Mouse (Mus musculus) frontal cortex, postnatal 25 days (tissue): ENCODE data around the gene Thrsp.

Source experiments
- DNase-seq, 2 experiments: peaks; one replicate each; pipeline ENCODE4 v3.0.0; 2022; ENCODE audit warnings: low spot score in 2 of 2

The Thrsp gene

DNA sequence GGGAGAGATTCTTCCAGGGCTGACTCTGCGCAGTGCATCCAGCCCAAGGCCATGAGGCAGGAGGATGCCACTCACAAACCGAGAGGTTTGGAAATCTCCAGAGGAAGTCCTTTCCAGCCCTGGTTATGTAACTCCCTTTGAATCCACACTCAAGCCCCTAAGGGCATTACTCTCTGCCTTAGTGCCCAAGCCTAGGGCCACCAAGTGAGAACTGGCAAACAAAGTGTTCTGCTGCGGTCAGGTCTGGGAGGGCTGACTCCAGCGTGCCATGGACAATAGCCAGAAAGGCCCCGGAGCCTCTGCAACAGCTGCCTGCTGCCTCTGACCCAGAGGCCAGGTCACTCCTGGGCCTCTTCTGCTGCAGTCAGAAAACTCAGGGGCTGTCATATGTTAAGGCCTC, 1.2 kb upstream of the Thrsp start:
- no peak for DNase-seq

DNA sequence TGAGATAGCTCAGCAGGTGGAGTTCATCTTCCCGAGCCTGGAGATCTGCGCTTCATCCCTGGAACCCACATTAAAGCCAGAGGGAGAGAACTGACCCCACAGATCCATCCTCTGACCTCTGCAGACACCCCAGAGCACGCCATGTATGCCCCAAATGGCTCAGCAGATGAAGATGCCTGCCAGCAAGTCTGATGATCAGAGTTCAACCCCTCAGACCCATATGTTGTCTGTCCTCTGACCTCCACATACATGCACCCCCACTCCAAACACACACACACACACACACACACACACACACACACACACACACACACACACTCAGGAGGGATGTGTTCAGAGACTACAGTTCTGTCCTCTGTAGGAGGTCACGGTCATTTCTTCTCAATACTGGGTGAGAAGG, 1.1 kb downstream of the Thrsp start:
- no peak for DNase-seq

DNA sequence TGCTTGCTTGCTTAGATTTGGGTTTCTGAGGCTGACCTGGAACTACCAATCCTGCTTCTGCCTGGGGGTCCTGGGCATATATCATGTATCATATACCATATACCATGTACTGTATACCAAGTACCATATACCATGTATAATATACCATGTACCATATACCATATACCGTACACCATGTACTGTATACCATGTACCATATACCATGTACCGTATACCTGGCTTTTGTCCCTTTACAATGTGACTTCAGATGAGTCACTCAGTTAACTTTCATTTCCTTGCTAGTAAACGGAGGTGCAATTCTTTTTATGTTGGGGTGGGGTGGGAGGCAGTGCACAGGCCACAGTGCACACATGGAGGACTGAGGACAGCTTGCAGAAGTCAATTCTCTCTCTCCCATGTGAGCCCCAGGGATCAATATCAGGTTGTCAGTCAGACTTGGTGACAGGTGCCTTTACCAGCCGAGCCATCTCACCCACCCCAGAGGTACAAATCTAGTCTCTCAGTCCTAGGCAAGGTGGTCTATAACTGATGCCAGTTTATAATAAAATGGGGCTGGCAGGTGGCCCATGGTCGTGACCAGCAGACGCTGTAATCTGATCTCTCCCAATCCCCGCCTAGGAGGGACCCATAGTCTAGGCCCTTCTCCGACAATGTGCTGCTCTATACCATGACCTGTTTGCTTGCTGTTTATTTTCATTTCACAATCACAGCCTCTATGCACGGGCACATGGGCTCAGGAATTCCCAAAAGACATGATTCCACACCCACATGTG, 2.4 kb downstream of the Thrsp start:
- DNase-seq, result no peak

DNA sequence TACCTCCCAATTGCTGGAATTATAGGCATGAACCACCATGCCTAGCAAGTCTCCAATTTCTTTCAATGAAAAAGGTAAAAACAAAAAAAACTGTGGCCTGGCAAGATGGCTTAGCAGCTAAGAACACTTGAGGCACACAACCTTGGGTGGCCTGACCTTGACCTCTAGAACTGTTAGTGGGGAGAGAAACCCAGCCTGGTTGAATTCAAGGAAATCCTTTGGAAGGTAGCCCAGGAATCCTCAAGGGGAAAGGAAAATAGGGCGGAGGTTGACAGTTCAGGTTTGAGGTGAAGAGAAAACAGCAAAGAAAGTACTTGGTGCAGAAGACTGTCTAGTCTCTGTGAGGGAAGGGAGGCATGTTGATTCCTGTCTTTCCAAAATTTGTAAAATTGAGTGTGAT, 3.1 kb downstream of the Thrsp start:
- DNase-seq, result no peak

DNA sequence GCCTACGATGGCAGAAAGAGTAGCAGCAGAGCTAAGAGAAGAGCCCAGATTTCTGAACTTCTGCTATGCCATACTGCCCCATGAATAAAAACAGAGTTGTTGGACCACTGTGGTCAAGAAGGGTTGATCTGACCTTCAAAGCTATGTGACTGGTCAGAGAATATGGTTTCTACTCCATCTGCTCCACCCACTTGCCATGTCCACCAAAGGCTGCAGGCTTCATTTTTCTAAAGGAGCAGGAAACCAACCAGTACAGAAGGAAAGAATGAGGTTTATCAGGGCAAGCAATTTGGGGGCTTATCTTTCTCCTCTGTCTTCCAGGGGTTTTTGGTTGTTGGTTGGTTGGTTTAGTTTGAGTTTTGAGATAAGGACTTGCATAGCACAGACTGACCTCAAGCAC, 3.5 kb downstream of the Thrsp start:
- no peak for DNase-seq

DNA sequence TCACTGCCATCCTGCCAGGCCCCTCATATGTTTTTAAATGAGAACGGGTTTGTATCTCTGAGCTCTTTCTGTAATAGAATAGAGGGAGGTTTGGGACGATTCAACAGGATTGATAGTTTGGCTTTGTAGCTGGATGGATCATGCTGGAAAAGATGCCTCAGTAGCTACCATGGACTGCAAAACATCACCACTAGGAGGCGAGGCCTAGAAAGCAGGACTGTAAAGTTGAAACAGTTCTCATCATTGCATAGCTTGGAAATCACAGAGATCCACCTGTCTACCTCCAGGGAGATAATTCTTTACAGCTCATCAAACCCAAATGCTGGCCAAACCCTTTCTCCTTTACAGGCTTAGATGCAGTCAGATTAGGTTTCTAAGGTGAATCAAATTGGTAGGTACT, 6.0 kb downstream of the Thrsp start:
- no peak for DNase-seq

DNA sequence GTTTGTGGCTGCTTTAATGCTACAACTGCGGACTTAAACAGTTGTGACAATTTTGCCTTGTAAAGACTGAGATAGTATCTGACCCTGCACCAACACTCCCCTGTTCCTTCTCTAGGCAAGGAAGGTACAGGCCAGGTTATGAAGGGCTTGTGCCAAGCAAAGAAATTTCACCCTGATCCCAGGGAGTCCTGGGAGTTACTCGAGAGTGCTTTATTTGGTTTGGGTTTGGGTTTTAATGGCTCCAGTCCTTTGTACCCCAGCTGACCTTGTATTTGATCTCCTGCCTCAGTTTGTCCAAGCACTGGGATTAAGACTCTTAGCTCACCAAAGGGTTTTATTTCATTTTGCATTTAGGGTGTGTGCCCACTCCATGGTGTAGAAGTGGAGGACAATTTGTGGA, 6.4 kb downstream of the Thrsp start:
- no peak for DNase-seq

DNA sequence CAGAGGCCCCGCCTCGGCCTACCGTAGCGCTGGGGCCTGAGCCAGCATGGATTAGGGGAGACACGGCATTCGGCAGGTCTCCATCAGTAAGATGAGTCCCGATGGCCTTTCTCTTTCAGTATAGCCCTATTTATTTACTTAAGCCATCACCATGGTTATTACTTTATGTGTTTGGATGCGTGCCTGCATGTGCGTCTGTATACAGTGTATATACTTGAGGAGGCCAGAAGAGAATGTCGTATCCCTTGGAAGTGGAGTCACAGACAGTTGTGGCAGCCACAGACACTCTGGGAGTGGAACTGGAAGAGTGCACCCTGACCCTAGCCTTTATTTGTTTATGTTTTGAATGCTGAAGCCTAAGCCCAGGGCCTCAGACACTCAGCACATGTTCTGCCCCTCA, 10.4 kb downstream of the Thrsp start:
- DNase-seq, result no peak

DNA sequence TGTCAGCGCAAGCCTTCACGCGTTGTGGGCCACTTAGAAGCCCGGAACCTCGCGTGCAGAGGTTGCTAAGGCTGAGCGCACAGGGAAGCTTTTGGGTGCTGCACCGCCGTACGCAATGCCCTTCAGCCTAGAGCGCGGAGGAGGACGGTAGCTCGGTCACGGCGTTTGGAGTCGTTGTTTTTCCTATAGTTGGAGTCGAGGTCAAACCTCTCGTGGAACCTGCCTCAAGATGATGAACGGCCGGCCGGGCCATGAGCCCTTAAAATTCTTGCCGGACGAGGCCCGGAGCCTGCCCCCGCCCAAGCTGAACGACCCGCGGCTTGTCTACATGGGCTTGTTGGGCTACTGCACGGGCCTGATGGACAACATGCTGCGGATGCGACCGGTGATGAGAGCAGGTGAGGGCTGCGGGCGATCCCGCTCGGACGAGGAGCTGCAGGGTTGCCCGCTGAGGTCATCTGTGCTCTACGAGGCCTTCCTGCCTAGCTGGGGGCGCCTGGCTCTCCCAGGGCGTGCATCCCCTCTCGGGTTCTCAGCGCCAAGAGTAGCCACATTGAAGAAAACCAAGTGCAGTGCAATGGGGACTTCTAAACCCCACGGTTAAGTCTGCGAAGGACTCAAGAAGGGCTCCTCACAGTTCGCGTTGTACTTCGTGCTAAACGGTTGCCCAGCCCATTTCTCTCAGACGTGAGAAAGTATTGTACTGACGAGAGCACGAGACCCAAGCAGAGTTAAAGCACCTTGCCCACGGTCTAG, 17.4 kb downstream of the Thrsp start, which contains the start of gene Ndufc2:
Gene Ndufc2, plus strand, starts transcription at position 44 of the 756 bp plus-strand sequence.
- peak; percentile 57 to 61 for DNase-seq

DNA sequence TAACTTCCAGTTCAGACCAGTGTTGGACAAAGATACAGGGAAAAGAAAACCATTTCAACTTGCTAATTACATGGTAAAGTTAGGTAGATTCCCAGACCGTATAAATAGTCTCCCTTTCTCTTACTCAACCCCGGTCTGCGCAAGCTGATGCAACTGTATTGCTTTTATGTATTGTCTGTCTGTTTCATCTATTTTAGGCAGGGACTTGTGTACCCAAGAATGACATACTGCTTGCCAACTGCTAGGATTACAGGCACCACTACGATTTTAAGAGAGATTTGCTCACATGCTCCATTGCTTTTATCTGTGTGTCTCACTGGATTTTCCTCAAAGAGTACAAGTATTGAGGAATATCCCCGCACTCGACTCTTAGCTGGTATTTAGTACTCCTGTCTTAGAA, 18.6 kb downstream of the Thrsp start:
- DNase-seq, result no peak

DNA sequence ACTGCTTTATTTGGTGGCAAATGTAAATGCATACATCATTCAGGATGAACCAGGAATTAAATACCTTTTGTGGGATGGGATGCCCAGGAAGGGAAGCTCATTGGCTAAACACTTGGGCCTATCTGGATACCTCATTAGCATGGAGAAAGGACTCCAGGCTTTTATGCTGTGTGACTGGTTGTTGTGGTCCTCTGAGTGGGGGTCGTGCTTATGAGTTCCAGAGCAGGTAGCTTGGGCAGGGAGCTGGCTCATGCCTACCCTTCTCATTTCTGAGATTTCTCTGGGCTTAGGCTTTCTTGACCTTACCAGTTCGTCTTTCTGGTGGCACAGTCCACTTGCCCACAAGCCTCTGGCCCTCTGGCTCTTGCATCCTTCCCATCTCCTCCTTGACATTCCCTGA, 23.2 kb downstream of the Thrsp start:
- no peak for DNase-seq

DNA sequence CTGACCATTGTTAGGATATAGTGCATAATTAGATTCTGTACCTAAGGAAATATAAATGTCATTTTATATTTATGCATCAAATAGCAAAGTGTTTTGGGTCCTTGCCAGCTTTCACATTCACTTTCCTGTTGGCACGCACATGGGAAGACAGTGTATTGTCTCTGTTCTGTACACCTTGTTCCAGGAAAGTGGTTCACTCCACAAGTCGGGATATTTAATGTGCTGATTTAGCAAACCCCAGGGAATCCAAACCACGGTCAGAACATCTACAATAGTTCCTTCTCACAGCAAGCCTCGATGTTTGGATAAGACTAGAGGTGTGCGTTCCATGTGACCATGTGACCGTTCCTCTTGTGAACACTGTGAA, 25.5 kb downstream of the Thrsp start:
- DNase-seq, result no peak

DNA sequence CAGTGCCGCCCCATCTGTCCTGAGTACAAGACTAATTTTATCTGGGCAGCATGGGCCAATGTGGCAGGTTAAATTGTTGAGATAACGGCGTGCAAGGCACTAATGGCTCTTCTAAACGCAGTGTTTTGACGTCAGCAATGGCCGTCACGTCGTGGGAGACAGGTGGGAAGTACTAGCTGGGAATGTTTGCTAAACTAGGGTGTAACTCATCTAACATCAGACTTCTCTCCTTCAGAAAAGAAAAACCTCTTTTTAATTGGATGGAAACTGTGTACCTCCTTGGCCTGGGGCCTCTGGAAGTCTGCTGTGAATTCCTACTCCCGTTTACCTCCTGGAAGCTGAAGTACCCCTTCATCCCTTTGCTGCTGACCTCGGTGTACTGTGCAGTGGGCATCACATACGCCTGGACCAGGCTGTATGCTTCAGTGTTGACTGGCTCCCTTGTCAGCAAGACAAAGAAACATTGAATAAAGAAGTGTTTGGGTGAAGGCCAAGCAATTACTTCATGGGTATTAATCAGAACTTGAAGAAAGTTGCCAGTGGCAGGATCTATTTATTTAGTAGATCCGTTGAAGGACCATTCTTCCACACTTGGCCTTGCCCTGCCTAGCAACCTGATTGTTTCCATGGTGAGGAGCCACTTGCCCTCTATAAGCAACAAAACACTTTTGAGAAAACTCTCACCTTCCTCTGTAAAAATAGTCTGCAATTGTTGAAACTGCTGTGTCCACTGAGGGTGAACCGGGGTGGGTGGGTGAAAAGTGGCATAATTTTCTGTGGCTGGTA, 26.0 kb downstream of the Thrsp start:
- no peak for DNase-seq

DNA sequence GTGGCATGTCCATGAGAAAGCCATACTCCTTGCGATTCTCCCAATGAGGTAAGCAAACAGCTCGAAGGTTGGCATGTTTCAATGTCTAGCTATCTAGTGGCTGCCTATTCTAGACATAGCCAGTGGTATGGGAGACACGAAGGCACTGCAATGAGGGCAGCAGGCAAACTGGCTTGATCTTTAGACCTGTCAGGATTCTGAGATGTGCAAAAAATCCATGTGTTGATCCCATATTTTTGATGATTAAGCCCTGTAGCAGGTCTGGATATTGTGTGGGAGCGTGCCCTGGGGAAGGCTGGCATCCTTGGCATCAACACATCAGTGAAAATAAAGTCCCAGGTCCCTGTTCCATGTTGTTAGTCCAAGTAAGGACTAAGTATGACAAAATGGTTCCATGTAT, 29.0 kb downstream of the Thrsp start:
- no peak for DNase-seq

DNA sequence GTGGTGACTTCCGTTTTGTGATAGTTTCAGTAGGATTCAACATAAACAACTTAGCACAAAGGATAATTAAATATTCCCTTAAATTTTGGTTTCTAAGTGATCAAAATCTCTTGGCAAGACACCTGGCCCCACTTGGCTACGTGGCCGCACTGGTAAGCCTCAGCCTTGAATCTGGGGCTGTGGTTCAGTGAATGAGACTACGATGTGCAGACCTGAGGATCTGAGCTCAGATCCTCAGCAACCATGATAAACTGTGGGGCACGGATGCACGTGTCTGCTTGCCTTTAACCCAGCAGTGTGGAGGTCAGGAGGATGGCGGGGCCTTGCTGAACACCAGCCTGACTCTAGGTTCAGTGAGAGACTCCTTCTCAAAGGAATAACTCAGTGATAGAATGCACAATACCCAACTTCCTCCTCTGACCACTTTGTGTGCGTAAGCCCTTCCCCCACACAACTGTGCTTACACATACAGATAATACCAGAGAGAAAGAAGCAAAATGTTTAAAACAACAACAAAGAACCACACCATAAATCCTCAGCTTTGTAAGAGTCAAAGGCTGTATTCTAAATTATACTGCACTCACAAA, 29.9 kb downstream of the Thrsp start:
- DNase-seq, result no peak

DNA sequence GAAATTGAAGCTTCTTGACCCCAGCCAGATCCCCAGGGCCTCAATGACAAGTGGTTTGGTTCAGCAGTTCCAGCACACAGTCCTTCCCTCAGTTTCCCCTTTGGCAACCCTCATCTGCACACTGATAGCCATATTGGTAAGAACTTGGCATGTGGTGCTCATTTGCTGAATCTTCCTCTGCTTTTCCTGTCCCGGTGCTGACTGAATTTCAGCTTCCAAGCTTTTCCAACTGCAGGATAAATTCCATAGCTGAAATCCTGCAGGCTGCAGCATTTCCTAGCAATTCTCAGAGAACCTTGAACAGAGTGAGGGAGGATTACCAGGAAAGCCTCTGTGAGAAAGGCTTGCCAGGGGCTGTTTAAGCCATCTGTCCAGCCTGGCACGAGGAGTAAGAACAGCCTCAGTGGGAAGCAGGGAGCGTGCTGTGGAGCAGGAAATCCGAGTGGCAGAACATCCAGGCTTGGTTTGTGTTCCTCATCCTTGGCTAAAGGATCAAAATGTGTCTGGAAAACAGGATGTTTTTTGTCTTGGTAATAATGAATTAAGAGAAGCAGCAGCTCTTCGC, 30.6 kb downstream of the Thrsp start:
- peak; percentile 37 to 43 for DNase-seq

DNA sequence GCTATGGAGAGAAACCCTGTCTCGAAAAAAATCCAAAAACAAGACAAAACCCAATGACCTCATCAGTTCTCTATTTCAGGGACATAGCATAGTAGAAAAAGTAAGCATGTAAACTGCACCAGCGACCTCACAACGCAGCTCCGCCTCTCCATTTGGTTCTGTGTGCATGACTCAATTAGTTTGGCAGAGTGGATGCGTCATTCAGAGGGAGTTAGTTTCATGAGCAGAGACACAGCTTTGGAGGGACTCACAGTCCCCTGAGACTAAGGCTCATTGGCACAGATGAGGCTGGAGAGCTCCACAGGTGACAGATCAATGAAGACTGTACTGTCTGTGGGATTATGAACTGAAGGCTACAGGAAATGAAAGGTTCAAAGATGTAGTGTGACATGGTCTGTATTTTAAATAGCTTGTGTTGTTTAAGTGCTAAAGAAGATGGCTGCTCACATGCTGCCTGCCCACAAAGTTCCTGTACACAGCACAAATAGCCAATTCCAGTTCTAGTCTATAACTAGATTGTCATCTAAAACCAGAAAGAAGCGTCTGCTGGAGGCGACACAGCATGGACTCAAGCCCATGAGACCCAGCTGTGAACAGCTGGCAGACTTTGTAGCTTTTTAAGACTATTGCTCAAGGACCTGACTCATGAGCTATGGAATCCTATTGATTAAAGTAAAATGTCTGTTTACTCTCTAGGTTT, 31.3 kb downstream of the Thrsp start:
- no peak for DNase-seq

DNA sequence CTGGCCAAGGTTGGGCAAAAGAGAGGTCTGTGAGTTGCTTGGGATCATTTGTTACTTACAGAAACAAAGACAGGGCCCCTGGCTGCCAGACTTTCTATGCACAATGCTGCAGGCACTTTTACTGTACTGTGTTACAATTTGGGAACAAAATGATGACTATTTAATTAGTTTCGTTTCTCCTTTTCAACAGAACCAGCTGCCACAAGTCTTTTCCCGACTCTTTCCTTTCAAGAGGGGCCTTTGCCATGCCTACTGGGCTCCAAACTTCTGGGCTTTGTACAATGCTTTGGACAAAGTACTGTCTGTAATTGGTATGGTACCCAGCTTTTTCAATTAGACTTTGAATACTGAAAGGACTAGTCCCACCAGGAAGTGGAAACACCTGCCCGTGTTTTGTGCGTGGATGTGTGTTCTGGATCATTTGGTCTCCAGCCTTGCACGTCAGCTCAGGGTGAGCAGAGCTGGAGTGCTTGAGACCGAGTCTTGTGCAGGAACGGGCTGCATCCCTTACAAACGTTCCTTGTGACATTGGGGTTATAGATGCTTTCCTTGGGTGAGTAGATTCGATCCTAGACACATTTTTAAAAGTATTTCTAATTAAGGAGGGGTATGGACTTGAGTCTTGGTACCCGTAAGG, 33.9 kb downstream of the Thrsp start:
- no peak for DNase-seq

DNA sequence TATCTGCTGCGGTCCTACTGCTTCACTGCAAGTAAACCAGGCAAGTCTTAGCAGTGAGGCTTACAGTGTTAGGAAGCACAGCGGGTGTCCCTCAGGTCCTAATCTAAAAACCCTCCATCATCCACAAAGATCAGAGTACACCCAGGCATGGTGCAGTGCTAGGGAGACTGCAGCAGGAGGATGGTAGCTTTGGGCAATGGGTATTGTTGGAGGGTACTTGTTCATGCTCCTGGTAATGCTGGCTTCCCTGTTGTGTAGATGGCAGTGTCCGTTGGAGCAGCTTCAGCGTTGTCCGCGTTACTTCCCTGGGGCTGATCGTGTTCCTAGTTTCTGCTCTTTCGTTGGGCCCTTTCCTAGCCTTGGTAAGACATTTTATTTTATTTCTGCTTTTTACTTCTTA, 34.9 kb downstream of the Thrsp start:
- no peak for DNase-seq

DNA sequence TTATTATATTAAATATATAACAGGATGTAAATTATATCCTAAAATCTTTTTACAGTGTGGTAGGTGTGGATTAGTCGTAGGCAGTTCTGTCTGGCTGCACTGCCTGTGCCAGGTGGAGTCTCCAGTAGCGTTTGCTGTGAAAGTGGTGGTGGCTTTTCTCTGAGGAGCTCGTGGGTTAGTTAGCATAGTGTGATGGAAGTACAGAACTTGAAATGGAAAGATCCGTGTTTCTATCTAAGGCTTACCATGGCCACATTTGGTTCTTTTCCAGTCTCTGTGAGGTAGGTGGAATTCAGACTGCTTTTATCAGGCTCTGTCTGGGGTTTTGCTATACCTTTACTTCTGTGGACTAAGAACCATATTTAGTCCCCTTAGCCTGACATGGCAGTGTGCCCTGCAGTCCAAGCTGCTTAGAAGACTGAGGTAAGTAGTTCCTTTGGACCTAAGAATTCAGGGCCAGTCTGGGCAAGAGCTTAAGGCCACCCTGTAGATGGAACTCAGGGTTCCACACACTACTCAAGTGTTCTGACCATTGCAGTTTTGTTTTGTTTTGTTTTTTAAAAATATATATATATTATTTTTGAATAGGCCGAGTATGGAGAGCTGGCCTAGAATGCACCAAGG, 36.9 kb downstream of the Thrsp start:
- DNase-seq, result no peak
